Mouse (Mus musculus): ENCODE data around the gene Zscan12. TPM values are rescaled to one million over a fixed set of nuclear protein-coding genes. Genes with fewer than 3 reads are reported as not detected.

The Zscan12 gene
- polyA plus RNA-seq, 1 experiment = 1.5 TPM

- no peaks in the 10 kb centered on the region for H3K27me3 ChIP-seq (ENCODE audit: control insufficient read depth, insufficient read depth, low read length)
- no peak overlapping the region for H3K27ac ChIP-seq (ENCODE audit: control insufficient read depth, insufficient read depth, low read length)
- WGBS = 84% methylated on average over 2 of the region's 2 CpGs
- no peak for DNase-seq
- peaks cover 2% of the 10 kb centered on the region; the same call in 1 of the 2 replicates for H3K4me1 ChIP-seq (replicated peaks; ENCODE audit: control insufficient read depth, insufficient read depth, low read length)
- H3K4me3 ChIP-seq (ENCODE audit: control insufficient read depth, insufficient read depth, low read length) = no peak overlapping the region
- peaks cover 13% of the 10 kb centered on the region for H3K36me3 ChIP-seq (ENCODE audit: control insufficient read depth, insufficient read depth, low read length)
- TF ChIP-seq POLR2A (IDR thresholded peaks at IDR 0.05; ENCODE audit: control insufficient read depth, extremely low read depth, insufficient read depth, low read length, poor library complexity) (no peak), CTCF (IDR thresholded peaks at IDR 0.05; ENCODE audit: borderline replicate concordance, control insufficient read depth, extremely low read depth, insufficient read depth, low read length, poor library complexity) (no peak)
These were observed 34.9 kb downstream of the Zscan12 start for GRCm38 (mm10) chr13:21397486-21397885.

GRCm38 (mm10) chr13:21401166-21401565, 38.5 kb downstream of the Zscan12 start:
- H3K27ac ChIP-seq (ENCODE audit: control insufficient read depth, insufficient read depth, low read length) = no peak overlapping the region
- H3K36me3 ChIP-seq (ENCODE audit: control insufficient read depth, insufficient read depth, low read length) = no peaks in the 10 kb centered on the region
- H3K4me3 ChIP-seq (ENCODE audit: control insufficient read depth, insufficient read depth, low read length) = no peak overlapping the region
- TF ChIP-seq CTCF (IDR thresholded peaks at IDR 0.05; ENCODE audit: borderline replicate concordance, control insufficient read depth, extremely low read depth, insufficient read depth, low read length, poor library complexity) (no peak), POLR2A (IDR thresholded peaks at IDR 0.05; ENCODE audit: control insufficient read depth, extremely low read depth, insufficient read depth, low read length, poor library complexity) (no peak)
- 90% methylated on average over 3 of the region's 3 CpGs for WGBS
- DNase-seq = no peak
- peaks cover 2% of the 10 kb centered on the region; the same call in 1 of the 2 replicates for H3K4me1 ChIP-seq (replicated peaks; ENCODE audit: control insufficient read depth, insufficient read depth, low read length)
- no peaks in the 10 kb centered on the region for H3K27me3 ChIP-seq (ENCODE audit: control insufficient read depth, insufficient read depth, low read length)

- Histone ChIP-seq H3K27me3 (ENCODE audit: control insufficient read depth, insufficient read depth, low read length) (no peaks in the 10 kb centered on the region), H3K36me3 (ENCODE audit: control insufficient read depth, insufficient read depth, low read length) (no peaks in the 10 kb centered on the region), H3K4me1 (replicated peaks; ENCODE audit: control insufficient read depth, insufficient read depth, low read length) (peaks cover 2% of the 10 kb centered on the region; the same call in 1 of the 2 replicates), H3K4me3 (ENCODE audit: control insufficient read depth, insufficient read depth, low read length) (peak overlapping the region; percentile 78), H3K27ac (ENCODE audit: control insufficient read depth, insufficient read depth, low read length) (no peak overlapping the region)
- no peak for DNase-seq
- TF ChIP-seq POLR2A (IDR thresholded peaks at IDR 0.05; ENCODE audit: control insufficient read depth, extremely low read depth, insufficient read depth, low read length, poor library complexity) (no peak), CTCF (IDR thresholded peaks at IDR 0.05; ENCODE audit: borderline replicate concordance, control insufficient read depth, extremely low read depth, insufficient read depth, low read length, poor library complexity) (no peak)
- 39% methylated on average over 12 of the region's 12 CpGs for WGBS
These were observed 39.1 kb downstream of the Zscan12 start for GRCm38 (mm10) chr13:21401636-21402286.

GRCm38 (mm10) chr13:21402287-21402846, 39.7 kb downstream of the Zscan12 start, which contains the start of gene Zkscan3:
Gene Zkscan3, minus strand, starts transcription at chr13:21402755.
- H3K4me1 ChIP-seq (replicated peaks; ENCODE audit: control insufficient read depth, insufficient read depth, low read length) = peaks cover 2% of the 10 kb centered on the region; the same call in 1 of the 2 replicates
- peak within 1 kb of the TSS; percentile 78 for H3K4me3 ChIP-seq (ENCODE audit: control insufficient read depth, insufficient read depth, low read length)
- under 1% methylated on average over 35 of the region's 35 CpGs for WGBS
- no peak within 1 kb of the TSS for H3K27ac ChIP-seq (ENCODE audit: control insufficient read depth, insufficient read depth, low read length)
- H3K36me3 ChIP-seq (ENCODE audit: control insufficient read depth, insufficient read depth, low read length) = no peaks in the 10 kb centered on the region
- DNase-seq = peak; percentile 83
- 0 out of 2 replicates have a peak, but pooled peaks have one; percentile 14 for TF ChIP-seq CTCF (IDR thresholded peaks at IDR 0.05; ENCODE audit: borderline replicate concordance, control insufficient read depth, extremely low read depth, insufficient read depth, low read length, poor library complexity)
- peak; percentile 59; the same call in 1 of the 2 replicates for TF ChIP-seq POLR2A (IDR thresholded peaks at IDR 0.05; ENCODE audit: control insufficient read depth, extremely low read depth, insufficient read depth, low read length, poor library complexity)
- no peaks in the 10 kb centered on the region for H3K27me3 ChIP-seq (ENCODE audit: control insufficient read depth, insufficient read depth, low read length)

- H3K36me3 ChIP-seq (ENCODE audit: control insufficient read depth, insufficient read depth, low read length) = no peaks in the 10 kb centered on the region
- DNase-seq = no peak
- peaks cover 2% of the 10 kb centered on the region; the same call in 1 of the 2 replicates for H3K4me1 ChIP-seq (replicated peaks; ENCODE audit: control insufficient read depth, insufficient read depth, low read length)
- no peaks in the 10 kb centered on the region for H3K27me3 ChIP-seq (ENCODE audit: control insufficient read depth, insufficient read depth, low read length)
- 0% methylated on average over 2 of the region's 2 CpGs for WGBS
- no peak overlapping the region for H3K27ac ChIP-seq (ENCODE audit: control insufficient read depth, insufficient read depth, low read length)
- no peak overlapping the region for H3K4me3 ChIP-seq (ENCODE audit: control insufficient read depth, insufficient read depth, low read length)
- TF ChIP-seq CTCF (IDR thresholded peaks at IDR 0.05; ENCODE audit: borderline replicate concordance, control insufficient read depth, extremely low read depth, insufficient read depth, low read length, poor library complexity) (no peak), POLR2A (IDR thresholded peaks at IDR 0.05; ENCODE audit: control insufficient read depth, extremely low read depth, insufficient read depth, low read length, poor library complexity) (no peak)
These were observed 40.2 kb downstream of the Zscan12 start for GRCm38 (mm10) chr13:21402848-21403247.

GRCm38 (mm10) chr13:21407341-21407740, 44.7 kb downstream of the Zscan12 start:
- WGBS = 94% methylated on average over 11 of the region's 11 CpGs

More at GRCm38 (mm10) chr13:21407341-21407740, 44.7 kb downstream of the Zscan12 start:
- no peaks in the 10 kb centered on the region for H3K36me3 ChIP-seq (ENCODE audit: control insufficient read depth, insufficient read depth, low read length)
- no peak for DNase-seq
- H3K27me3 ChIP-seq (ENCODE audit: control insufficient read depth, insufficient read depth, low read length) = no peaks in the 10 kb centered on the region
- no peak for TF ChIP-seq POLR2A (IDR thresholded peaks at IDR 0.05; ENCODE audit: control insufficient read depth, extremely low read depth, insufficient read depth, low read length, poor library complexity)
- no peak for TF ChIP-seq CTCF (IDR thresholded peaks at IDR 0.05; ENCODE audit: borderline replicate concordance, control insufficient read depth, extremely low read depth, insufficient read depth, low read length, poor library complexity)
- H3K27ac ChIP-seq (ENCODE audit: control insufficient read depth, insufficient read depth, low read length) = no peak overlapping the region
- peaks cover 6% of the 10 kb centered on the region for H3K4me1 ChIP-seq (replicated peaks; ENCODE audit: control insufficient read depth, insufficient read depth, low read length)
- H3K4me3 ChIP-seq (ENCODE audit: control insufficient read depth, insufficient read depth, low read length) = no peak overlapping the region

Data from thymus, adult 2 months (tissue).